Mouse (Mus musculus): ENCODE measurements around the gene Slc46a2.
A peak's percentile ranks its signal among the peaks of the same experiment; 100 is the strongest.

The Slc46a2 gene

DNA sequence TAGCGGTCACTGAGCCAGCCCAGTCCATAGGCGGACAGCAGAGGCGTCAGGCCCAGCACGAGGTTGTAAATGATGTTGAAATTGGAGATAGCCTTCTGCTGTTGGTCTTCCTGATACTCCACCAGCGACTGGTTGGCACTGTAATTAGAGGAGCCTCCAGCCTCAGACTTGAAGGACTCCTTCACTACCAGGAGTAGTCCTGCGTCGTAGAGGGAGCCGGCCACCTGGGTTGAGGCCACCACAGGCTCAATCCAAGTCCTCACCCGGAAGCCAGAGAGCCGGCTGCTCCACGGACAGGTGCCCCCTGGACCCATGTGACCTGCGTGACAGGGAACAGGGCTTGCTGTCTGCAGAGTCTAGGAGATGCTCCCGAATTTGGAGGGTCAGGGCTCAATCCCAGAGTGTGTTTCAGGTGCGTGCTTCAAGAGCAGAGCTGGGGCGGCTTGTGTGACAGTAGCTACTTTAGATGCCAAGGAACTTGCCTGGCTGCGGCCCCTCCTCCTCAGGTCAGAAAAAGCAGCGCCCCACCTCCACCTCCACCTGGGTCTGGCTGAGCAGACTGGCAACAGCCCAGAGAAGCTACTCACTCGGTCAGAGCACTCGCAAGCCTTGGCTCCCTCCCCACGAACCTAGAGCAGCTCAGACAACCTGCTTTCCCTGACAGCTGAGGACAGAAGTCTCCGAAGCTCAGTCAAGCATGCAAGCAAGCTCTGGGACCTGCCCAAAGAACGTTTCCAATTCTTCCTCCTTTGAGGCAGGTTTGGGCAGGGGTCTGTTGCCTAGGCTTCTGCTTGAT, at the start of gene Slc46a2:
Gene Slc46a2, minus strand, starts transcription at position 449 of the 796 bp plus-strand sequence.
- Histone ChIP-seq H3K27me3 (ENCODE audit: control insufficient read depth, insufficient read depth, low read length, poor library complexity, severe bottlenecking) (no peaks in the 10 kb centered on the region), H3K36me3 (ENCODE audit: control insufficient read depth, insufficient read depth, low read length, poor library complexity, severe bottlenecking) (no peaks in the 10 kb centered on the region)
- no peak for DNase-seq (ENCODE audit: low read depth, low spot score)

- DNase-seq (ENCODE audit: low read depth, low spot score), result no peak
- H3K27me3 ChIP-seq (ENCODE audit: control insufficient read depth, insufficient read depth, low read length, poor library complexity, severe bottlenecking), result no peaks in the 10 kb centered on the region
- H3K36me3 ChIP-seq (ENCODE audit: control insufficient read depth, insufficient read depth, low read length, poor library complexity, severe bottlenecking), result no peaks in the 10 kb centered on the region
Observed at GRCm38 (mm10) chr4:59963405-59964344, 48.8 kb upstream of the Slc46a2 start, which contains the start of gene Mup6. Gene Mup6 (plus strand): TSS chr4:59964294.

- DNase-seq (ENCODE audit: low read depth, low spot score), result no peak
- Histone ChIP-seq H3K36me3 (ENCODE audit: control insufficient read depth, insufficient read depth, low read length, poor library complexity, severe bottlenecking) (no peaks in the 10 kb centered on the region), H3K27me3 (ENCODE audit: control insufficient read depth, insufficient read depth, low read length, poor library complexity, severe bottlenecking) (no peaks in the 10 kb centered on the region)
Observed at GRCm38 (mm10) chr4:59960610-59961009, 45.8 kb upstream of the Slc46a2 start, which contains the start of gene Mup4. Gene Mup4 (minus strand): TSS chr4:59960710.

GRCm38 (mm10) chr4:59937543-59937942, 22.7 kb upstream of the Slc46a2 start:
- DNase-seq (ENCODE audit: low read depth, low spot score), result no peak
- Histone ChIP-seq H3K27me3 (ENCODE audit: control insufficient read depth, insufficient read depth, low read length, poor library complexity, severe bottlenecking) (no peaks in the 10 kb centered on the region), H3K36me3 (ENCODE audit: control insufficient read depth, insufficient read depth, low read length, poor library complexity, severe bottlenecking) (no peaks in the 10 kb centered on the region)

- peak; percentile 56 for DNase-seq (ENCODE audit: low read depth, low spot score)
- Histone ChIP-seq H3K36me3 (ENCODE audit: control insufficient read depth, insufficient read depth, low read length, poor library complexity, severe bottlenecking) (no peaks in the 10 kb centered on the region), H3K27me3 (ENCODE audit: control insufficient read depth, insufficient read depth, low read length, poor library complexity, severe bottlenecking) (no peaks in the 10 kb centered on the region)
Observed at GRCm38 (mm10) chr4:59932505-59933281, 17.8 kb upstream of the Slc46a2 start.

GRCm38 (mm10) chr4:59928347-59928746, 13.5 kb upstream of the Slc46a2 start:
- H3K27me3 ChIP-seq (ENCODE audit: control insufficient read depth, insufficient read depth, low read length, poor library complexity, severe bottlenecking), result no peaks in the 10 kb centered on the region
- DNase-seq (ENCODE audit: low read depth, low spot score), result peak; percentile 92
- no peaks in the 10 kb centered on the region for H3K36me3 ChIP-seq (ENCODE audit: control insufficient read depth, insufficient read depth, low read length, poor library complexity, severe bottlenecking)

GRCm38 (mm10) chr4:59927666-59928065, 12.8 kb upstream of the Slc46a2 start:
- Histone ChIP-seq H3K27me3 (ENCODE audit: control insufficient read depth, insufficient read depth, low read length, poor library complexity, severe bottlenecking) (no peaks in the 10 kb centered on the region), H3K36me3 (ENCODE audit: control insufficient read depth, insufficient read depth, low read length, poor library complexity, severe bottlenecking) (no peaks in the 10 kb centered on the region)
- DNase-seq (ENCODE audit: low read depth, low spot score), result no peak

- Histone ChIP-seq H3K36me3 (ENCODE audit: control insufficient read depth, insufficient read depth, low read length, poor library complexity, severe bottlenecking) (no peaks in the 10 kb centered on the region), H3K27me3 (ENCODE audit: control insufficient read depth, insufficient read depth, low read length, poor library complexity, severe bottlenecking) (no peaks in the 10 kb centered on the region)
- peak; percentile 59 for DNase-seq (ENCODE audit: low read depth, low spot score)
Observed at GRCm38 (mm10) chr4:59925082-59925481, 10.2 kb upstream of the Slc46a2 start.

GRCm38 (mm10) chr4:59917966-59918365, 3.1 kb upstream of the Slc46a2 start:
- H3K27me3 ChIP-seq (ENCODE audit: control insufficient read depth, insufficient read depth, low read length, poor library complexity, severe bottlenecking), result no peaks in the 10 kb centered on the region
- no peak for DNase-seq (ENCODE audit: low read depth, low spot score)
- no peaks in the 10 kb centered on the region for H3K36me3 ChIP-seq (ENCODE audit: control insufficient read depth, insufficient read depth, low read length, poor library complexity, severe bottlenecking)

- no peak for DNase-seq (ENCODE audit: low read depth, low spot score)
- Histone ChIP-seq H3K36me3 (ENCODE audit: control insufficient read depth, insufficient read depth, low read length, poor library complexity, severe bottlenecking) (peaks cover 3% of the 10 kb centered on the region; the same call in 1 of the 2 replicates), H3K27me3 (ENCODE audit: control insufficient read depth, insufficient read depth, low read length, poor library complexity, severe bottlenecking) (no peaks in the 10 kb centered on the region)
Observed at GRCm38 (mm10) chr4:59908785-59909184, 6.1 kb downstream of the Slc46a2 start.

DNA sequence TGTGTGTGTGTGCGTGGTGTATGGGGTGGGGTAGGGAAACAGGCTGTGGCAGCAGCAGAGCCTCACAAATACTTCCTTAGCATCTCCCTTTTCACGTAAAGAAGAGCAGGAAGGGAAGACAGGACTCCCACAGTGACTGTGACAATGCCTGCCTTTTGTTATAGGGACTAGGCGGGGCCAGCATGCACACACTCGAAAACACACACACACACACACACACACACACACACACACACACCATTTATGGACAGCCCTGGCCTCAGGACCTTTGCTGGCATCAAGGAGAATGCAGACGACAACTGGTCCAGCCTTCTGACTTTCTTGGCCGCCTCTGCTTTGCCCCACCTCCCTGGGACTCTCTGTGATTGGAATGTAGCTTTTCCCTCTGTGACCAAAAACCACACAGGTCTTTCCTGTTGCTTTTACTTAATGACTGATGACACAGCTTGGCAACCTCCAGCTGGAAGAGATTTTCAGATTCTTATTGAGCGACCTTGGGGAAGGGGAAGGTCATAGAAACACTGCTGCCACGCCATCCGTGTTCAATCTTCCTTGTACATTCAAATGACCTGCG, 7.1 kb downstream of the Slc46a2 start:
- Histone ChIP-seq H3K27me3 (ENCODE audit: control insufficient read depth, insufficient read depth, low read length, poor library complexity, severe bottlenecking) (no peaks in the 10 kb centered on the region), H3K36me3 (ENCODE audit: control insufficient read depth, insufficient read depth, low read length, poor library complexity, severe bottlenecking) (peaks cover 3% of the 10 kb centered on the region; the same call in 1 of the 2 replicates)
- DNase-seq (ENCODE audit: low read depth, low spot score), result no peak

- H3K27me3 ChIP-seq (ENCODE audit: control insufficient read depth, insufficient read depth, low read length, poor library complexity, severe bottlenecking), result no peaks in the 10 kb centered on the region
- DNase-seq (ENCODE audit: low read depth, low spot score), result no peak
- peaks cover 3% of the 10 kb centered on the region; the same call in 1 of the 2 replicates for H3K36me3 ChIP-seq (ENCODE audit: control insufficient read depth, insufficient read depth, low read length, poor library complexity, severe bottlenecking)
Observed at GRCm38 (mm10) chr4:59907092-59907491, 7.8 kb downstream of the Slc46a2 start.

DNA sequence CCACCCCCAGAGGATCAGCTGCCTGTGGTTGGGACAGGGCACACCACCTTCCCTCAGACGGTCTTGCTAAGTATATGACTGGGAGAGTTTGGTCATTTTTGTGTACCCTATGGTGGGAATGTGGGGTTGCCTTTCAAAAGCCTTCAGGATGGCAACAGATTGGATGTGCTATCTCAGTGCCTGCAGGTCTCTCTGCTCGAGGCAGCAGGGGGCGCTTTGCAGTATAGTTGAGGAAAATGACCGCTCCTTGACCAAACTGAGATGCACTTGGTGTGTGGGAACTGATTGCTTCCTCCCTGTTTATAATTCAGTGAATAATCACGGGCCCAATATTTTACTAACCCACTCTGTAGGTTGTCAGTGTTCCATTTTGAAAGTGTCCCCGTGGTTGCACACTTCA, 12.3 kb downstream of the Slc46a2 start:
- no peaks in the 10 kb centered on the region for H3K27me3 ChIP-seq (ENCODE audit: control insufficient read depth, insufficient read depth, low read length, poor library complexity, severe bottlenecking)
- H3K36me3 ChIP-seq (ENCODE audit: control insufficient read depth, insufficient read depth, low read length, poor library complexity, severe bottlenecking), result peaks cover 14% of the 10 kb centered on the region
- peak; percentile 15 for DNase-seq (ENCODE audit: low read depth, low spot score)

DNA sequence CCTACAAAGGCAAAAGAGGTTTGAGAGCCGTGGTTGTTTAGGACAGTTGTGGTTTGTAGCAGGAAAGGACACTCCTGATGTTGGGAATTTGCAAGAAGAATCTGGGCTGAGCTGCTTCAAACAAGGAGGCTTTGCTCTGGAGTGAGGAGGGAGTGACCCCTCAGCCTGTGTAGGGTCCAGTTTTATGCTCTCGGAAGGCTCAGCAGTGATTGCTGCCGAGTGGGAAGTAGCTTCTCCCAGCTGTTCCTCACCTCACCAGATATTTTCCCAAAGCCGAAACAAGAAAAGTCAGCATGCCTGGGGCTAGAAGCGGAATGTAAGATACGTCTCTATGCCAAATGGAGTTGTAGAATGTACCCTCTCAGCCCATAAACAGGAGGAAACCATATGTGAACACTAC, 13.0 kb downstream of the Slc46a2 start:
- DNase-seq (ENCODE audit: low read depth, low spot score), result no peak

More for the DNA sequence above, 13.0 kb downstream of the Slc46a2 start:
- Histone ChIP-seq H3K27me3 (ENCODE audit: control insufficient read depth, insufficient read depth, low read length, poor library complexity, severe bottlenecking) (no peaks in the 10 kb centered on the region), H3K36me3 (ENCODE audit: control insufficient read depth, insufficient read depth, low read length, poor library complexity, severe bottlenecking) (peaks cover 16% of the 10 kb centered on the region)

All from splenic B cell, adult 2 months (primary cell).